Mouse (Mus musculus) hindbrain, embryonic 10.5 days (tissue): ENCODE measurements around the gene Lrrn2. TPM values are rescaled to one million over a fixed set of nuclear protein-coding genes. Genes with fewer than 3 reads are reported as not detected.

Source experiments
- DNase-seq: peaks from one replicate; pipeline ENCODE4 v3.0.0-alpha.2; 2017; ENCODE audit warnings: low spot score
- H3K27ac ChIP-seq: fragments of 300-500 bp; sonication (generic); 2 replicates; pipeline ENCODE4 v1.5.1; 2016; ENCODE audit warnings: mild to moderate bottlenecking, moderate library complexity
- H3K27me3 ChIP-seq: fragments of 300-500 bp; sonication (generic); 2 replicates; pipeline ENCODE4 v1.6.1; 2016; ENCODE audit warnings: mild to moderate bottlenecking; ENCODE audit not compliant: poor library complexity, insufficient read depth, severe bottlenecking
- H3K36me3 ChIP-seq: fragments of 300-500 bp; sonication (generic); 2 replicates; pipeline ENCODE4 v1.6.1; 2016; ENCODE audit warnings: mild to moderate bottlenecking, moderate library complexity
- H3K4me1 ChIP-seq: fragments of 300-500 bp; sonication (generic); replicated peaks from 2 replicates; pipeline ENCODE4 v1.6.1; 2016; ENCODE audit warnings: mild to moderate bottlenecking
- H3K4me3 ChIP-seq: fragments of 300-500 bp; sonication (generic); 2 replicates; pipeline ENCODE4 v1.5.1; 2016; ENCODE audit warnings: mild to moderate bottlenecking, moderate library complexity
- H3K9me3 ChIP-seq: fragments of 300-500 bp; sonication (generic); 2 replicates; pipeline ENCODE4 v1.6.1; 2016; ENCODE audit warnings: mild to moderate bottlenecking, moderate library complexity
- WGBS: fragments of 180-500 bp; shearing (Covaris S2); methylation state at CpG from one replicate; pipeline ENCODE4 v1.1.7; 2016; 5-methylcytosine and 5-hydroxymethylcytosine counted together
- polyA plus RNA-seq: library from polyadenylated mRNA; unstranded; fragments of >200 nt; fragmentation: Nextera tagmentation; extraction: Ambion mirVana; gene quantifications from 2 replicates; pipeline ENCODE4 v1.2.1, GENCODE M21; 2016

The Lrrn2 gene
- polyA plus RNA-seq, 1 experiment from 2014 or later, result 10.4 TPM

- WGBS, result 39% methylated on average over 5 of the region's 5 CpGs
- DNase-seq, result peak; percentile 11
- Histone ChIP-seq H3K4me1 (peaks cover 17% of the 10 kb centered on the region), H3K9me3 (no peaks in the 10 kb centered on the region), H3K27ac (peak overlapping the region; percentile 67), H3K4me3 (no peak overlapping the region), H3K36me3 (no peaks in the 10 kb centered on the region), H3K27me3 (no peaks in the 10 kb centered on the region)
Observed at GRCm38 (mm10) chr1:132858516-132859383, 21.3 kb upstream of the Lrrn2 start.

- H3K36me3 ChIP-seq, result no peaks in the 10 kb centered on the region
- no peak for DNase-seq
- no peak overlapping the region for H3K4me3 ChIP-seq
- H3K27ac ChIP-seq, result no peak overlapping the region
- no peaks in the 10 kb centered on the region for H3K9me3 ChIP-seq
- peaks cover 7% of the 10 kb centered on the region for H3K4me1 ChIP-seq
- H3K27me3 ChIP-seq, result no peaks in the 10 kb centered on the region
- 86% methylated on average over 2 of the region's 2 CpGs for WGBS
Observed at GRCm38 (mm10) chr1:132864220-132864619, 15.9 kb upstream of the Lrrn2 start.

- Histone ChIP-seq H3K36me3 (no peaks in the 10 kb centered on the region), H3K4me3 (no peak overlapping the region), H3K9me3 (no peaks in the 10 kb centered on the region), H3K4me1 (no peaks in the 10 kb centered on the region), H3K27me3 (0 out of 2 replicates have a peak, but pooled peaks cover 3% of the 10 kb centered on the region), H3K27ac (no peak overlapping the region)
- WGBS, result 88% methylated on average over 4 of the region's 4 CpGs
- no peak for DNase-seq
Observed at GRCm38 (mm10) chr1:132865585-132865984, 14.5 kb upstream of the Lrrn2 start.

- Histone ChIP-seq H3K27ac (no peak overlapping the region), H3K4me3 (no peak overlapping the region), H3K9me3 (no peaks in the 10 kb centered on the region), H3K36me3 (no peaks in the 10 kb centered on the region), H3K4me1 (no peaks in the 10 kb centered on the region), H3K27me3 (peaks cover 11% of the 10 kb centered on the region; the same call in 1 of the 2 replicates)
- WGBS, result 62% methylated on average over 7 of the region's 7 CpGs
- DNase-seq, result no peak
Observed at GRCm38 (mm10) chr1:132870327-132870726, 9.7 kb upstream of the Lrrn2 start.

GRCm38 (mm10) chr1:132878951-132879610, 992 bp upstream of the Lrrn2 start:
- peaks cover 36% of the 10 kb centered on the region for H3K4me1 ChIP-seq
- no peak for DNase-seq
- WGBS, result 15% methylated on average over 11 of the region's 11 CpGs
- no peak overlapping the region for H3K27ac ChIP-seq
- H3K27me3 ChIP-seq, result peaks cover 84% of the 10 kb centered on the region
- H3K9me3 ChIP-seq, result no peaks in the 10 kb centered on the region
- H3K4me3 ChIP-seq, result no peak overlapping the region
- H3K36me3 ChIP-seq, result no peaks in the 10 kb centered on the region

- Histone ChIP-seq H3K4me1 (peaks cover 36% of the 10 kb centered on the region), H3K4me3 (peak overlapping the region; percentile 81), H3K27me3 (peaks cover 90% of the 10 kb centered on the region), H3K27ac (peak overlapping the region; percentile 89), H3K36me3 (no peaks in the 10 kb centered on the region), H3K9me3 (no peaks in the 10 kb centered on the region)
- WGBS, result 5% methylated on average over 8 of the region's 8 CpGs
- DNase-seq, result no peak
Observed at GRCm38 (mm10) chr1:132879801-132880160, 292 bp upstream of the Lrrn2 start.

GRCm38 (mm10) chr1:132881041-132881761, 1.1 kb downstream of the Lrrn2 start:
- Histone ChIP-seq H3K9me3 (no peaks in the 10 kb centered on the region), H3K4me1 (peaks cover 44% of the 10 kb centered on the region), H3K4me3 (peak overlapping the region; percentile 81), H3K36me3 (no peaks in the 10 kb centered on the region), H3K27me3 (peaks cover 92% of the 10 kb centered on the region), H3K27ac (peak overlapping the region; percentile 89)
- peak; percentile 67 for DNase-seq
- under 1% methylated on average over 28 of the region's 28 CpGs for WGBS

- no peak for DNase-seq
- Histone ChIP-seq H3K27me3 (peaks cover 90% of the 10 kb centered on the region), H3K27ac (peak overlapping the region; percentile 89), H3K4me1 (peaks cover 51% of the 10 kb centered on the region), H3K9me3 (no peaks in the 10 kb centered on the region), H3K4me3 (peak overlapping the region; percentile 81), H3K36me3 (no peaks in the 10 kb centered on the region)
- WGBS, result 34% methylated on average over 9 of the region's 9 CpGs
Observed at GRCm38 (mm10) chr1:132881836-132882235, 1.8 kb downstream of the Lrrn2 start.

- no peak for DNase-seq
- Histone ChIP-seq H3K27ac (peak overlapping the region; percentile 46; the same call in 1 of the 2 replicates), H3K36me3 (no peaks in the 10 kb centered on the region), H3K9me3 (no peaks in the 10 kb centered on the region), H3K4me3 (no peak overlapping the region), H3K27me3 (peaks cover 54% of the 10 kb centered on the region), H3K4me1 (peaks cover 42% of the 10 kb centered on the region)
- WGBS, result 46% methylated on average over 4 of the region's 4 CpGs
Observed at GRCm38 (mm10) chr1:132885701-132886100, 5.6 kb downstream of the Lrrn2 start.

- no peaks in the 10 kb centered on the region for H3K9me3 ChIP-seq
- no peak overlapping the region for H3K4me3 ChIP-seq
- H3K4me1 ChIP-seq, result peaks cover 37% of the 10 kb centered on the region
- WGBS, result 70% methylated on average over 4 of the region's 4 CpGs
- DNase-seq, result no peak
- H3K36me3 ChIP-seq, result no peaks in the 10 kb centered on the region
- no peak overlapping the region for H3K27ac ChIP-seq
- H3K27me3 ChIP-seq, result peaks cover 45% of the 10 kb centered on the region
Observed at GRCm38 (mm10) chr1:132886626-132887025, 6.6 kb downstream of the Lrrn2 start.

GRCm38 (mm10) chr1:132888811-132889210, 8.7 kb downstream of the Lrrn2 start:
- peaks cover 39% of the 10 kb centered on the region for H3K4me1 ChIP-seq
- H3K27ac ChIP-seq, result no peak overlapping the region
- no peaks in the 10 kb centered on the region for H3K9me3 ChIP-seq
- WGBS, result 85% methylated on average over 4 of the region's 4 CpGs
- H3K36me3 ChIP-seq, result no peaks in the 10 kb centered on the region
- H3K27me3 ChIP-seq, result peaks cover 23% of the 10 kb centered on the region
- no peak overlapping the region for H3K4me3 ChIP-seq
- DNase-seq, result no peak

- Histone ChIP-seq H3K36me3 (no peaks in the 10 kb centered on the region), H3K27me3 (peaks cover 10% of the 10 kb centered on the region), H3K4me1 (peaks cover 39% of the 10 kb centered on the region), H3K9me3 (no peaks in the 10 kb centered on the region), H3K27ac (no peak overlapping the region), H3K4me3 (no peak overlapping the region)
- no peak for DNase-seq
- WGBS, result 75% methylated on average over 11 of the region's 11 CpGs
Observed at GRCm38 (mm10) chr1:132890161-132890794, 10.2 kb downstream of the Lrrn2 start.
